Mouse (Mus musculus) hindbrain, embryonic 15.5 days (tissue): ENCODE data around the gene Cd164l2. TPM values are rescaled to one million over a fixed set of nuclear protein-coding genes. Genes with fewer than 3 reads are reported as not detected.

Experiments used
- ATAC-seq: fragments of 200-750 bp; cut with Nextera tagmentation; 2 replicates; pipeline ENCODE4 v1.8.0; 2017; ENCODE audit warnings: low read depth, moderate number of reproducible peaks, moderate TSS enrichment; ENCODE audit not compliant: low FRiP score
- H3K27ac ChIP-seq: fragments of 300-500 bp; sonication (generic); replicated peaks from 2 replicates; pipeline ENCODE4 v1.5.1; 2015; ENCODE audit warnings: mild to moderate bottlenecking, inconsistent platforms
- H3K27me3 ChIP-seq: fragments of 300-500 bp; sonication (generic); 2 replicates; pipeline ENCODE4 v1.6.1; 2015; ENCODE audit warnings: control low read depth, inconsistent platforms
- H3K36me3 ChIP-seq: fragments of 300-500 bp; sonication (generic); 2 replicates; pipeline ENCODE4 v1.6.1; 2015; ENCODE audit warnings: control low read depth, inconsistent platforms
- H3K4me1 ChIP-seq: fragments of 300-500 bp; sonication (generic); replicated peaks from 2 replicates; pipeline ENCODE4 v1.6.1; 2015; ENCODE audit warnings: control low read depth, inconsistent platforms
- H3K4me2 ChIP-seq: fragments of 300-500 bp; sonication (generic); 2 replicates; pipeline ENCODE4 v1.6.1; 2015; ENCODE audit warnings: moderate library complexity, mild to moderate bottlenecking, inconsistent platforms
- H3K4me3 ChIP-seq: fragments of 300-500 bp; sonication (generic); 2 replicates; pipeline ENCODE4 v1.5.1; 2015; ENCODE audit warnings: mild to moderate bottlenecking, inconsistent platforms
- H3K9ac ChIP-seq: fragments of 300-500 bp; sonication (generic); 2 replicates; pipeline ENCODE4 v1.6.1; 2015; ENCODE audit warnings: inconsistent platforms
- H3K9me3 ChIP-seq: fragments of 300-500 bp; sonication (generic); 2 replicates; pipeline ENCODE4 v1.6.1; 2016; ENCODE audit warnings: control low read depth, inconsistent platforms
- WGBS: fragments of 180-500 bp; shearing (Covaris S2); methylation state at CpG from one replicate; pipeline ENCODE4 v1.1.7; 2015; 5-methylcytosine and 5-hydroxymethylcytosine counted together
- polyA plus RNA-seq: library from polyadenylated mRNA; unstranded; fragments of >200 nt; fragmentation: Nextera tagmentation; extraction: Ambion mirVana; gene quantifications from 2 replicates; pipeline ENCODE4 v1.2.1, GENCODE M21; 2015

Cd164l2 gene
- polyA plus RNA-seq, 1 experiment from 2014 or later, result 4.5 TPM

DNA sequence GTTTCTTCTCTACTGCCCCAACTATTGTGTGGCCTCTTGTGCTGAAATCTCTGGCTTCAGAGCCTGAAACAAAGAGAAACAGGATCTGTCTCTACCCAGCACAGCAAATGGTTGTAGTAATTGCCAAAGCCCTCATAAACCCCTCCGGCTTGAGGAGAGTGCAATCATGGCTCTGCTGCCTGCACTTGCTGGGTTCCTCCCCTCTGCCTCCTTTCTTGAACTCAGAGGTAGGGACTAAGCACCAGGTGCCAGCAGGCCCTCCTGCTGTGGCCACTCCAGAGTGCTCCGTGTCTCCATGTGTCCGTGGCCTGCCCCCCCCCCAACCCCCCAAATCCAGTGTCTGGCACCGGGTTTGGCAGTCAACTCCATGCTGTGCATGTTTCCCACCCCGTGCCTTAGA, 14.6 kb upstream of the Cd164l2 start:
- 0 out of 2 replicates have a peak, but pooled peaks have one; percentile 9 for ATAC-seq
- Histone ChIP-seq H3K4me2 (no peak overlapping the region), H3K4me1 (peaks cover 59% of the 10 kb centered on the region), H3K9me3 (no peaks in the 10 kb centered on the region), H3K4me3 (no peak overlapping the region), H3K9ac (0 out of 2 replicates have a peak overlapping the region, but pooled peaks have one; percentile 11), H3K36me3 (peaks cover 13% of the 10 kb centered on the region; the same call in 1 of the 2 replicates), H3K27ac (peak overlapping the region; percentile 86), H3K27me3 (no peaks in the 10 kb centered on the region)
- WGBS, result 9% methylated on average over 5 of the region's 5 CpGs

DNA sequence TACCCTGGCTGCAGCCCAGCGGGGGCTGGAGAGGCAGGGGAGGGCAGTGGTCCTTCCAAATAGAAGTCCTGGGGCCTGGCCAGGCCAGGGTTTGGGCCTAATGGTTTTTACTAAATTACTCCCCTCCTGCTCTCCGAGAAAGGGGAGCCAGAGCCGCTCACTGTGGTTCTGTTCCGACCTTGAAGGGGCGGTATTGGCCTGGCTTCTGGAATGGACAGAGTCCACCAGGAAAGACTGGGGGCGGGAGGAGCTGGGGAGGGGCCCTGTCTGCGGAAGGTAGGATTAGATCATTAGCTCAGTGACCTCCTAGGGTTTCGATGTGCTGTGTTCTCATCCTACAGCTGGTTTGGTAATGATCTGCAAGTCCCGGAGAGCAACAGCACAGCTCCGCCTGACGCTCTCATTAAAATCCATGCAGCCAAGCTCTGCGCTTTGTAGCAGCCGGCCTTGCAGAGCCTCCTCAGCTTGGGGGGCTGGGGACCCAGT, 14.1 kb upstream of the Cd164l2 start:
- H3K36me3 ChIP-seq, result peaks cover 9% of the 10 kb centered on the region; the same call in 1 of the 2 replicates
- H3K4me2 ChIP-seq, result no peak overlapping the region
- peaks cover 59% of the 10 kb centered on the region for H3K4me1 ChIP-seq
- peak overlapping the region; percentile 86 for H3K27ac ChIP-seq
- no peak overlapping the region for H3K4me3 ChIP-seq
- H3K27me3 ChIP-seq, result no peaks in the 10 kb centered on the region
- no peaks in the 10 kb centered on the region for H3K9me3 ChIP-seq
- ATAC-seq, result peak; percentile 39; the same call in 1 of the 2 replicates
- 17% methylated on average over 13 of the region's 13 CpGs for WGBS
- 0 out of 2 replicates have a peak overlapping the region, but pooled peaks have one; percentile 11 for H3K9ac ChIP-seq

DNA sequence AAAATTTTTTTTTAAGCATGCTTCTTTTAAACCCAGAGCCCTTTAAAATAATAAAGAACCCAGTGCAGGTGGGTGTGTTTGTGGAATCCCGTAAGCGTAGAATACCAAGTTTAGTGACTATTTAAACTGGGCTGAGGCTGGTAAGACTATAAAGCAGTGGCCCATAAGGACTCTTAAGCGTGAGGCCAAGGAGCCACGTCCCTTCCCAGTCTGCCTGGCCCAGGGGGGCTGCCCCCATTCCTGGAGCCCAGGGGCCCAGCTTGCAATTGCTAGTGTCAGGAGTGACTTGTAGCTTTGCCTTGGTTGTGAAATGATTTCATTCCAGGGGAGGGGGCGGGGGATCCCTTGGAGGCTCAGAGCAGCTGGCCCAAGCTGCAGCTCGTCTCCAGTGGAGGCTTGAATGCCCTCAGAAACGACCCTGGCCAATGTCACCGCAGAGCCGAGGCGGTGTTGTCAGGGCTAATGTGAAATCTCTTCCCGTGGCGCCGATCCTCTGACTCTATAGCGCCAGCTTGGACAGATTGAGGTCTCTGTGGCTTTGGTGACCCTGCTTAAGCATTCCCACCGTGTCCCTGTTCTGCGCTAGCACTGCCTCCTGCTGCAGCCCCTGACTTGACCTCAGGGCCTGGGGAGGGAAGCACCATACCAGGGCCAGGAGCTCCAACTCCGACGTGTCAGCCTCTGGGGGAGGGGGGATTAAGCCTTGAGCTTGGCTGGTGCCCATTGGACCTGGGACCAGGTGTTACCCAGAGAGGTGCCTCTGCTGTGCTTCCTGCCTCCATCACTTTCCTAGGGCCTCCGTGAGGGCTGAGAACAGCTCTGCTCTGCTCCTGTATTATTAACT, 13.4 kb upstream of the Cd164l2 start:
- H3K4me1 ChIP-seq, result peaks cover 61% of the 10 kb centered on the region
- no peaks in the 10 kb centered on the region for H3K9me3 ChIP-seq
- H3K4me3 ChIP-seq, result no peak overlapping the region
- H3K4me2 ChIP-seq, result no peak overlapping the region
- peak overlapping the region; percentile 11; the same call in 1 of the 2 replicates for H3K9ac ChIP-seq
- peak overlapping the region; percentile 86 for H3K27ac ChIP-seq
- peak; percentile 12; the same call in 1 of the 2 replicates for ATAC-seq
- 14% methylated on average over 19 of the region's 19 CpGs for WGBS
- H3K36me3 ChIP-seq, result peaks cover 2% of the 10 kb centered on the region; the same call in 1 of the 2 replicates
- H3K27me3 ChIP-seq, result no peaks in the 10 kb centered on the region

DNA sequence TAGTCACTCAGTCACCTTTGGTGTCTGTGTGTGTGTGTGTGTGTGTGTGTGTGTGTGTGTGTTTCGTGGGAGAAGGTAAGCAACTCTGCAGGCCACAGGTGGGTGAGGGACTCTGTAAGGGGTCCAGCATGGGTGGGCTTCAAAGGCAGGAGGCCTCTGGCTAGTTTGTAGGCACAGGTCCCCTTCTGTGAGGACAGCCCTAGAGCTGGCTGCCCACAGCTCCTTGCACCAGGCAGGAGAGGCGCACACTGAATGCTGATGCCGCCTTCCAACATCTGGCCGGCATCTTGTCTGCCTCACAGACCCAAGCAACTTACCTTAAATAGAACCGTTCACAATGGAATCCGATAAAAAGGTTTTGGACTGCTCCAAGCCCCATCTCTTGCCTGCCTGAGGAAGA, 12.2 kb upstream of the Cd164l2 start:
- H3K4me3 ChIP-seq, result no peak overlapping the region
- 66% methylated on average over 6 of the region's 6 CpGs for WGBS
- ATAC-seq, result no peak
- H3K27me3 ChIP-seq, result no peaks in the 10 kb centered on the region
- H3K36me3 ChIP-seq, result no peaks in the 10 kb centered on the region
- H3K4me2 ChIP-seq, result no peak overlapping the region
- no peak overlapping the region for H3K27ac ChIP-seq
- no peaks in the 10 kb centered on the region for H3K9me3 ChIP-seq
- no peak overlapping the region for H3K9ac ChIP-seq
- H3K4me1 ChIP-seq, result peaks cover 70% of the 10 kb centered on the region

DNA sequence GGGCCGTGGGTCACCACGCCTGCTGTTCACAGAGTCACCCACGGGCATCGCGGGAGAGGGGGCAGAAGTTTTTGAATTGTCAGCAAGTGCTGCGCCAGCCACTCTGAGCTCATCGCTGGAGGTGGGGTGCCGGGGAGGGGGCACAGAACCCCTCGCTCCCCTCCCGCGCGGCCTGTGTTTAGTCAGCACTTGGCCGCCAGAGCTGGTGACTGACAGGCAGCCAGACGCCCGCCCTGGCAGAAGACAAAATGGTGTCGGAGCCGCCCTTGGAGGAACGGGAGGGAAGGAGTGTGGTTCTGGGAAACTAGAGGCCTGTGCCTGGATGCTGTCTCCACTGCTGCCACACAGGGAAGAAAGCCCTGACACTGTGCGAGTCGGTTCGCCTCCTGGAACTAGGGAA, 11.6 kb upstream of the Cd164l2 start:
- 34% methylated on average over 21 of the region's 21 CpGs for WGBS
- Histone ChIP-seq H3K4me1 (peaks cover 71% of the 10 kb centered on the region), H3K4me3 (no peak overlapping the region), H3K4me2 (0 out of 2 replicates have a peak overlapping the region, but pooled peaks have one; percentile 1), H3K36me3 (no peaks in the 10 kb centered on the region), H3K27ac (peak overlapping the region; percentile 71), H3K27me3 (no peaks in the 10 kb centered on the region), H3K9me3 (no peaks in the 10 kb centered on the region), H3K9ac (no peak overlapping the region)
- ATAC-seq, result no peak

DNA sequence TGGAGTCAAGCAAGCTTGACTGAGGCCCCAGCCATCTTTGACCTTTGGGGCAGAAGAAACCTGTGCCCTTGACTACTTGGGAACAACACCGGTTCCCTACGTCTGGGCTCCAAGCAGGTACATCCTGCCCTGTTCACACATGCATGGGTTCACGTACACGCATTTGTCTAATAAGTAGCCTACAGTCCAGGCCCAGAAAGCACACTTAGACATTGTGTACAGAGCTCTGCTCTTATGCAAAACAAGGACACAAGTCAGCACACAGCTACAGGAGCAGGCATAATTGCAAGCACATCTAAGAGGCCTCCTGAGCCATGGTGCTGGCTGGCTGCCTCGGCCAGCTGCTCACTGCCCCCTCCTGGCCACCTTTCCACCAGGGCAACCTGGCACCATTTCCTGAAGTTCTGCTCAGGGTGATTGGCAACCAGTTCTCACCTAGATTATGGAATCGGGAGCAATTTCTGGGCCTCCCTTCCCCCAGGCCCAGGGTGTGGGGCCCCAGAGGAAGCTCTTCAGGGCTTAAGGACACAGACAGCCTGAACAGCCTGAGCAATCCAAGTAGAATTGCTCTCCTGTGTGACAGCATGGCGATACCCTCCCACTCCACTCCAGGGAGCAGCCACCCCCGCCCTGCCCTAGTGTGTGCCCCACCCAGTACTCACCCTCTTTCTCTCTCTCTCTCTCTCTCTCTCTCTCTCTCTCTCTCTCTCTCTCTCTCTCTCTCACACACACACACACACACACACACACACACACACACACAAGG, 10.7 kb upstream of the Cd164l2 start:
- H3K27ac ChIP-seq, result peak overlapping the region; percentile 71
- no peaks in the 10 kb centered on the region for H3K9me3 ChIP-seq
- H3K27me3 ChIP-seq, result no peaks in the 10 kb centered on the region
- peaks cover 69% of the 10 kb centered on the region for H3K4me1 ChIP-seq
- no peak overlapping the region for H3K9ac ChIP-seq
- H3K4me3 ChIP-seq, result no peak overlapping the region
- H3K36me3 ChIP-seq, result no peaks in the 10 kb centered on the region
- no peak overlapping the region for H3K4me2 ChIP-seq
- ATAC-seq, result 0 out of 2 replicates have a peak, but pooled peaks have one; percentile 24
- WGBS, result 62% methylated on average over 8 of the region's 8 CpGs

DNA sequence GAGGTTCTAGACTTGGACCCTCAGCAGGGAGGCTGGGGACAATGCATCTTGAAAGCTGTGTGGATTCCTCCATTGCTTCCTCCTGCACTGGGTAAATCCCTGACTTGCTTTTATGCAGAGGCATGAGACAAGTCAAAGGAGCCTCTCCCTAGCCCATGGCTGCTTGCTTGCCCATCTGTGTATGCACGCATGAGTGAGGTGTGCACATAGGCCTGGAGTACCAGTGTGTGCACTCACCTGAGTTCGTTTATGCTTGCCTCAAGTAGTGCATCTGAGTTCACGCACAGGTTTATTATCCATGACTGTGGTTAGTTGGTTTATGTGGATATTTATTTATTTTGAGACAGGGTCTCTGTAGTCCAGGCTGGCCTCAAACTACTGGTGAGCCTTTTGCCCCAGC, 9.7 kb upstream of the Cd164l2 start:
- Histone ChIP-seq H3K36me3 (no peaks in the 10 kb centered on the region), H3K27me3 (no peaks in the 10 kb centered on the region), H3K4me3 (no peak overlapping the region), H3K4me1 (peaks cover 58% of the 10 kb centered on the region), H3K9me3 (no peaks in the 10 kb centered on the region), H3K27ac (no peak overlapping the region), H3K9ac (no peak overlapping the region), H3K4me2 (no peak overlapping the region)
- ATAC-seq, result no peak
- WGBS, result 93% methylated on average over 3 of the region's 3 CpGs

DNA sequence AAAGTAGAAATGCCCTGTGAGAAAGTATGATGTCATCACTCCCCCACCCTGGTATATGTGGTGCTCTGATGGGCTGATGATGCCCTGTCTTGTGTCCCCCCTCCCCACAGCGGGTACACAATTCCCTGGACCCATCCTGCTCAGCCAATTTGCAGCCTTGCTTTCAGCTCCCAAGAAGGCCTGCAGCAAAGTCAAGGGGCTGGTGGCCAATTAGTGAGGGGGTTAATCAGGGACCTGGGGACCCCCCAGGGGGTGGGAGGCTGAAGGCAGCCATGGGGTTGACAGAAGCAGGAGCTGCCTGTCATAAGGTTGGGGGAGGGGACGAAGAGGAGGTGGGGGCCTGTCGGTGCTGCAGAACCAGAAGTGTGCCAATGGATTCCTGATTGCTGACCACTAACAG, 8.3 kb upstream of the Cd164l2 start:
- ATAC-seq, result no peak
- Histone ChIP-seq H3K9me3 (no peaks in the 10 kb centered on the region), H3K4me1 (peaks cover 45% of the 10 kb centered on the region), H3K36me3 (no peaks in the 10 kb centered on the region), H3K9ac (no peak overlapping the region), H3K27ac (0 out of 2 replicates have a peak overlapping the region, but pooled peaks have one; percentile 3), H3K4me3 (no peak overlapping the region), H3K4me2 (no peak overlapping the region), H3K27me3 (no peaks in the 10 kb centered on the region)
- 67% methylated on average over 3 of the region's 3 CpGs for WGBS

DNA sequence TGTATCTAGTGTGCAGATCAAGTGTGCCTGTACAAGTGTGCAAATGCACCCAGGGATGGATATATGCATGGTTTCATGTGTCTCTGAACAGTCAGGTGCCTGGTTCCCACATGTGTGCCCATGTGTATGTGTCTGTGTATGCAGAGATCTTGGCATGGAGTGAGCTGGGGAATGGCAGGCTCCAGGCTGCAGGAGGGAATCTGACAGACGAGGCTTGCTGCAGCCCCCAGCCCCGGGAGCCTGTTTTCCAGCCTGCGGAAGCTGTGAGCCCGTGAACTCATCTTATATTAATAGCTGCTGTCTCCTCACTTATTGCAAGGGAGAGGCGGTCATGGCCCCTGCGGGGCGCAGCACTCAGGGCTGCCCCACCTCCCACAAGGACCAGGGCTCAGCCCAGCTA, 7.6 kb upstream of the Cd164l2 start:
- no peak overlapping the region for H3K4me2 ChIP-seq
- no peaks in the 10 kb centered on the region for H3K27me3 ChIP-seq
- H3K27ac ChIP-seq, result peak overlapping the region; percentile 16; the same call in 1 of the 2 replicates
- H3K4me1 ChIP-seq, result peaks cover 38% of the 10 kb centered on the region
- no peaks in the 10 kb centered on the region for H3K9me3 ChIP-seq
- 23% methylated on average over 7 of the region's 7 CpGs for WGBS
- ATAC-seq, result no peak
- no peak overlapping the region for H3K4me3 ChIP-seq
- H3K9ac ChIP-seq, result no peak overlapping the region
- H3K36me3 ChIP-seq, result no peaks in the 10 kb centered on the region

DNA sequence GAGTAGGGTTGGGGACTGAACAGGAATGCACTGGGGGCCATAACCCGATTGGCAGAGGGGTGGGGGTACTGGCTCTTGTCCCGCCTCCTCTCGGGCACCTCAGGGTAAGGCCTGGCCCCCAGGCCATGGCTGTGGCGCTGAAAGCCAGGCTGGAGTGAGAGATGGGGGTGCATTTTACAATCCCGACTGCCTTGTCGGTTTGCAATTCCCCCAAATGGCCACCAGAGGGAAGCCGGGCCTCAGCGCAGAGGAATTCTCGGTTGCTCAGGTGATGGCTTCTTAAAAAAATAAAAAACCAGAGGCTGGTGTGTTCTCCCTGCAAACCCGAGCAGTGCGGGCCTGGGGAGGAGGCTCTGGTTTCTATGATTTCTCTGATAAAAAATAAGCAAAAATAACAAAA, 2.6 kb upstream of the Cd164l2 start:
- peaks cover 31% of the 10 kb centered on the region for H3K4me1 ChIP-seq
- peaks cover 10% of the 10 kb centered on the region for H3K27me3 ChIP-seq
- no peak overlapping the region for H3K4me3 ChIP-seq
- no peak overlapping the region for H3K27ac ChIP-seq
- H3K36me3 ChIP-seq, result no peaks in the 10 kb centered on the region
- H3K9ac ChIP-seq, result no peak overlapping the region
- 4% methylated on average over 11 of the region's 11 CpGs for WGBS
- ATAC-seq, result no peak
- no peak overlapping the region for H3K4me2 ChIP-seq
- no peaks in the 10 kb centered on the region for H3K9me3 ChIP-seq

DNA sequence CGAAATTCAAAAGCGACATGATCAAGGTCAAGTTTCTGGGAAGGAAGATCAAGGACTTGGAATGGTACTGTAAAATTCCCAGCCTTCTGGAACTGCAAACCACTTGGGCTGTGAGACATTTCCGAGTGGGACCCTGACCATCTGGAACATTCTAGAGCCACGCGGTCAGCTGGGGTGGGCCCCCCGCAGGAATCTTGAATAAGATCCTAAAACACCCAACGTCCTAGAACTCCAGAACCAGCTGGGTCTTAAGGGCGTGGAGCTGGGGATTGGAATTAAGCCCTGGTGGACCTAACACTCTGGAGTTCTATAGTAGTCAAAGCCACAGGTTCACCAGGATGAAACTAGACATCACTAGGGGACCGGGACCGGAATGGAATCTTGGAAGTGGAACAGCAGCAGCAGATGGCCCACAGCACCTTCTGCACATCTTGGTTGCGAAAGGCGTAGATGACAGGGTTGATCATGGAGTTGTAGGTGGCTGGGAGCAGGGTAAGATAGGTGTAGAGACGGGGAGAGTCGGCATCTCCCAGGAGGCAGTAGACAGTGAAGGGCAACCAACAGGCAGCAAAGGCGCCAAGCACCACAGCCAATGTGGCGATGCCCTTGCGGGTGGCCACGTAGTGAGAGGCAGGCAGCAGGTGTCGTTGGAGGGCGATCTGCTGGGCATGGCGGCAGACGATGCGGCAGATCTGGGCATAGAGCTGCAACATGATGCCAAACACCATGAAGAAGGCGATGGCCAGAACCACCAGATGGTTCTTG, 1.7 kb upstream of the Cd164l2 start:
- peaks cover 12% of the 10 kb centered on the region for H3K27me3 ChIP-seq
- no peaks in the 10 kb centered on the region for H3K9me3 ChIP-seq
- H3K36me3 ChIP-seq, result no peaks in the 10 kb centered on the region
- H3K4me2 ChIP-seq, result no peak overlapping the region
- no peak overlapping the region for H3K27ac ChIP-seq
- no peak overlapping the region for H3K4me3 ChIP-seq
- H3K4me1 ChIP-seq, result peaks cover 26% of the 10 kb centered on the region
- no peak overlapping the region for H3K9ac ChIP-seq
- 91% methylated on average over 24 of the region's 24 CpGs for WGBS
- ATAC-seq, result no peak
